Mouse (Mus musculus) CH12.LX (cell line): ENCODE results near the gene Cfap45.

ENCODE experiments used
- CTCF ChIP-seq, 2 experiments: IDR thresholded peaks in 1 of 2; conservative IDR thresholded peaks in 1 of 2; 2 replicates each; pipeline ENCODE4 v1.5.1; 2011 to 2012; ENCODE audit warnings: low read depth in 2 of 2, low read length in 2 of 2, improper control_type of control experiment in 1 of 2, inconsistent platforms in 1 of 2, mild to moderate bottlenecking in 1 of 2, moderate library complexity in 1 of 2
- JUND ChIP-seq: conservative IDR thresholded peaks from 2 replicates; pipeline ENCODE4 v1.6.1; 2011; ENCODE audit warnings: low read depth, low read length, improper control_type of control experiment
- KAT2A ChIP-seq: IDR thresholded peaks from 2 replicates; pipeline ENCODE4 v1.6.1; 2012; ENCODE audit warnings: low read length, improper control_type of control experiment, inconsistent platforms; ENCODE audit not compliant: insufficient replicate concordance
- MAX ChIP-seq: IDR thresholded peaks from 2 replicates; pipeline ENCODE4 v1.6.1; 2011; ENCODE audit warnings: low read length, improper control_type of control experiment
- MXI1 ChIP-seq: IDR thresholded peaks from 2 replicates; pipeline ENCODE4 v1.6.1; 2011; ENCODE audit warnings: mild to moderate bottlenecking, low read depth, low read length, improper control_type of control experiment
- NELFE ChIP-seq: IDR thresholded peaks from 2 replicates; pipeline ENCODE4 v1.6.1; 2011; ENCODE audit warnings: low read depth, low read length, improper control_type of control experiment
- POLR2A ChIP-seq: IDR thresholded peaks from 2 replicates; pipeline ENCODE4 v1.6.1; 2011; ENCODE audit warnings: low read depth, mild to moderate bottlenecking, improper control_type of control experiment, low read length
- POLR2AphosphoS2 ChIP-seq: IDR thresholded peaks from 2 replicates; pipeline ENCODE4 v1.6.1; 2011; ENCODE audit warnings: low read depth, low read length, improper control_type of control experiment
- UBTF ChIP-seq: IDR thresholded peaks from 2 replicates; pipeline ENCODE4 v1.6.1; 2012; ENCODE audit warnings: low read depth, mild to moderate bottlenecking, inconsistent platforms, low read length, improper control_type of control experiment, moderate library complexity
- USF1 ChIP-seq: IDR thresholded peaks from 2 replicates; pipeline ENCODE4 v1.6.1; 2014; ENCODE audit warnings: low read depth, mild to moderate bottlenecking, inconsistent platforms, low read length, improper control_type of control experiment
- USF2 ChIP-seq: conservative IDR thresholded peaks from 2 replicates; pipeline ENCODE4 v1.6.1; 2011; ENCODE audit warnings: low read depth, low read length, improper control_type of control experiment
- ZMIZ1 ChIP-seq: IDR thresholded peaks from 2 replicates; pipeline ENCODE4 v1.6.1; 2012; ENCODE audit warnings: low read depth, mild to moderate bottlenecking, inconsistent platforms, low read length, improper control_type of control experiment

DNA sequence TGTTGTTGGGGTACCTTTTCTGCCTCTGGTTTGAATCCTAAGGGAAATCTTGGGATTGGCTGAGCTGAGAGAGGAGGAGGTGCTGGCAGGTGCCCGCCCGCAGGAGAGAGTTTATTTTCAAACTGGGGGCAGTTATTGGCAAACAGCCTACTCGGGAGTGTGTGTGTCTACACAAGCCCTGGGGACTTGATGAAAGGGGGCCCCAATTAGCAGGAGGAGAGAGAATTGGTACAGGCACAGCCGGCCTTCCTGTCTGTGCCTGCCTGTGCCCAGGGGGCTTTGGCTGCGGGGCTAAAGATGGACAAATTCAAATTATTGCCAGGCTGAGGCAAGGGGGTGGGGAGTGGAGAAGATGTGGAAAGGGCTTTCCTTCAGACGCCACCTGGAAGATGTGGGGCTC is 34.8 kb upstream of the Cfap45 start:
- no peak for TF ChIP-seq POLR2A
- no peak for TF ChIP-seq CTCF (conservative IDR thresholded peaks at IDR 0.05 in 1 of 2, IDR thresholded peaks at IDR 0.05 in 1 of 2; ENCODE audit: low read depth in 2 of 2, low read length in 2 of 2)
- TF ChIP-seq JUND = no peak
- no peak for TF ChIP-seq UBTF
- no peak for TF ChIP-seq USF1
- TF ChIP-seq USF2 = no peak
- TF ChIP-seq MXI1 = no peak
- TF ChIP-seq KAT2A = no peak
- no peak for TF ChIP-seq ZMIZ1
- TF ChIP-seq MAX = no peak
- TF ChIP-seq POLR2AphosphoS2 = no peak
- TF ChIP-seq NELFE = no peak
